Mouse (Mus musculus) neural tube, embryonic 14.5 days (tissue): ENCODE data around the gene Cox10. TPM values are rescaled to one million over a fixed set of nuclear protein-coding genes. Genes with fewer than 3 reads are reported as not detected.

Experiments
- ATAC-seq: fragments of 200-750 bp; cut with Nextera tagmentation; 2 replicates; pipeline ENCODE4 v1.8.0; 2017; ENCODE audit warnings: low read depth, mild to moderate bottlenecking, moderate TSS enrichment, moderate library complexity
- H3K27ac ChIP-seq: fragments of 300-500 bp; sonication (generic); 2 replicates; pipeline ENCODE4 v1.5.1; 2014; ENCODE audit warnings: low read depth, mild to moderate bottlenecking, control low read depth, low read length, moderate library complexity, mixed read lengths
- H3K27me3 ChIP-seq: fragments of 300-500 bp; sonication (generic); 2 replicates; pipeline ENCODE4 v1.6.1; 2014; ENCODE audit warnings: low read length; ENCODE audit not compliant: control insufficient read depth, insufficient read depth
- H3K36me3 ChIP-seq: fragments of 300-500 bp; sonication (generic); 2 replicates; pipeline ENCODE4 v1.6.1; 2014; ENCODE audit warnings: low read length, mixed read lengths; ENCODE audit not compliant: control insufficient read depth, insufficient read depth
- H3K4me1 ChIP-seq: fragments of 300-500 bp; sonication (generic); 2 replicates; pipeline ENCODE4 v1.6.1; 2014; ENCODE audit warnings: low read length; ENCODE audit not compliant: control insufficient read depth, insufficient read depth
- H3K4me2 ChIP-seq: fragments of 300-500 bp; sonication (generic); 2 replicates; pipeline ENCODE4 v1.6.1; 2014; ENCODE audit warnings: mild to moderate bottlenecking, low read depth, low read length, control low read depth
- H3K4me3 ChIP-seq: fragments of 300-500 bp; sonication (generic); 2 replicates; pipeline ENCODE4 v1.5.1; 2014; ENCODE audit warnings: low read depth, low read length, control low read depth, mixed read lengths
- H3K9ac ChIP-seq: fragments of 300-500 bp; sonication (generic); replicated peaks from 2 replicates; pipeline ENCODE4 v1.6.1; 2014; ENCODE audit warnings: low read depth, mild to moderate bottlenecking, control low read depth, low read length, mixed read lengths
- H3K9me3 ChIP-seq: fragments of 300-500 bp; sonication (generic); 2 replicates; pipeline ENCODE4 v1.6.1; 2016; ENCODE audit warnings: low read length; ENCODE audit not compliant: control insufficient read depth
- WGBS: fragments of 180-500 bp; shearing (Covaris S2); extraction: QIAGEN DNeasy Blood & Tissue Kit; methylation state at CpG from one replicate; pipeline ENCODE4 v1.1.7; 2014; 5-methylcytosine and 5-hydroxymethylcytosine counted together
- polyA plus RNA-seq: library from polyadenylated mRNA; unstranded; fragments of >200 nt; fragmentation: Nextera tagmentation; extraction: Ambion mirVana; gene quantifications from 2 replicates; pipeline ENCODE4 v1.2.1, GENCODE M21; 2014

Gene Cox10
- polyA plus RNA-seq, 1 experiment from 2014 or later = 29.0 TPM

DNA sequence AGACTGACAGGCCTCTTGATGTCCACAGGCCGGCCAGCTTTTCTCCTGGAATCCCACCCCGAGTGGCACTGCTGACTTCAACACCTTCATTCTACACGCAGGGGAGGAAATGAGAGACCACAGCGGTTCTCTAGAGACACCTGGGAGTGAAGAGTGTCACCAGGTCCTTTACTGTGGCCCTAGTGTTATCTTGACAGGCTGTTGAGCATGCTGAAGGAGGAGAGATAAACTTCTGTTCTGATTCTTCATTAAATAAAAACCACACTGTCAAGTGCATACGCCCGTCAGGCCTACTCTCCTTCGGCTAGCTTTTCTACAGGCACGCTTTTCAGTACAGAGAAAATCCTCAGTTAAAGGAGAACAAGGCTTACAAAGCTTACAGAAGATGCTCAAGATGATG is 60.0 kb downstream of the Cox10 start:
- ATAC-seq = no peak
- H3K9ac ChIP-seq = no peak overlapping the region
- no peaks in the 10 kb centered on the region for H3K27me3 ChIP-seq
- 95% methylated on average over 8 of the region's 8 CpGs for WGBS
- no peaks in the 10 kb centered on the region for H3K9me3 ChIP-seq
- no peaks in the 10 kb centered on the region for H3K36me3 ChIP-seq
- H3K4me1 ChIP-seq = peaks cover 26% of the 10 kb centered on the region
- H3K4me2 ChIP-seq = no peak overlapping the region
- no peak overlapping the region for H3K27ac ChIP-seq
- no peak overlapping the region for H3K4me3 ChIP-seq

DNA sequence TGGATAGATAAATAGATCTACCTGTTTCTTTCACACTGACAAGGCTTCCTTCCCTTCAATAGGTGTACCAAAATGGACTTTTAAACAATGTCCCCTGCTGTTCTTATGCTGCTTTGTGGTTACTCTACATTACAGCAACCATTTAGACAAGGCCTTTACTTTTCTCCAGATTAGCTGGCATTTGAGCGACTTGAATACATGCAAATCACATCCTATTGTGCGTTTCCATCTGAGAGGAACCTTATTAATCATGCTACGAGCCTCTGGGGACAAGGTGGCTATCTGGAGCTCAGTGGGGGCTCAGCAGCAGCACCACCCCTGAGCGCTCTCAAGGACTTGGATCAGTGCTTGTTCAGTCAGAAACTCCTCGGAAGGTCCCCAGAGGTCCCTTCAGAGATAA is 61.1 kb downstream of the Cox10 start:
- H3K4me1 ChIP-seq = peaks cover 15% of the 10 kb centered on the region; the same call in 1 of the 2 replicates
- H3K36me3 ChIP-seq = no peaks in the 10 kb centered on the region
- no peaks in the 10 kb centered on the region for H3K27me3 ChIP-seq
- no peak overlapping the region for H3K4me2 ChIP-seq
- ATAC-seq = no peak
- H3K9me3 ChIP-seq = no peaks in the 10 kb centered on the region
- H3K9ac ChIP-seq = no peak overlapping the region
- H3K4me3 ChIP-seq = no peak overlapping the region
- 26% methylated on average over 5 of the region's 5 CpGs for WGBS
- H3K27ac ChIP-seq = no peak overlapping the region

DNA sequence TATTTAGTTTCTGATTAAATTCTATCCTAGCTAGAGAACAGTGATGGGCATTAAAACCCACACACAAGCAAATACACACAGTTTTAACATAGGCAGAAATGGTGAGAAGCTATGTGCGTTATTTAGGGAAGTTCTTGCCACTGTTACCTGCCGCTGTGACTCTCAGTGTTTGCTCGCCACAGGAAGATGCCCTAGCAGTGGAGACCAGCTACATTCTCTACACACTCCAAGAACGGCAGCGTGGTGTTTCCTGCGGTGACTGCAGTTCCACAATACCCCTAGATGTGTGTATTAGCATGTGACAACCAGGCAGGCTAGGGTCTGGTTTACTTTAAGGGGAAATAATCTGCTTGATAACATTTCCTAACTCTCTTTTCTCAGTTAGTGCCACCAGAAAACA is 64.0 kb downstream of the Cox10 start:
- Histone ChIP-seq H3K4me2 (no peak overlapping the region), H3K27ac (no peak overlapping the region), H3K9ac (no peak overlapping the region), H3K27me3 (no peaks in the 10 kb centered on the region), H3K9me3 (no peaks in the 10 kb centered on the region), H3K4me3 (no peak overlapping the region), H3K36me3 (no peaks in the 10 kb centered on the region), H3K4me1 (0 out of 2 replicates have a peak, but pooled peaks cover 9% of the 10 kb centered on the region)
- 85% methylated on average over 6 of the region's 6 CpGs for WGBS
- ATAC-seq = no peak

DNA sequence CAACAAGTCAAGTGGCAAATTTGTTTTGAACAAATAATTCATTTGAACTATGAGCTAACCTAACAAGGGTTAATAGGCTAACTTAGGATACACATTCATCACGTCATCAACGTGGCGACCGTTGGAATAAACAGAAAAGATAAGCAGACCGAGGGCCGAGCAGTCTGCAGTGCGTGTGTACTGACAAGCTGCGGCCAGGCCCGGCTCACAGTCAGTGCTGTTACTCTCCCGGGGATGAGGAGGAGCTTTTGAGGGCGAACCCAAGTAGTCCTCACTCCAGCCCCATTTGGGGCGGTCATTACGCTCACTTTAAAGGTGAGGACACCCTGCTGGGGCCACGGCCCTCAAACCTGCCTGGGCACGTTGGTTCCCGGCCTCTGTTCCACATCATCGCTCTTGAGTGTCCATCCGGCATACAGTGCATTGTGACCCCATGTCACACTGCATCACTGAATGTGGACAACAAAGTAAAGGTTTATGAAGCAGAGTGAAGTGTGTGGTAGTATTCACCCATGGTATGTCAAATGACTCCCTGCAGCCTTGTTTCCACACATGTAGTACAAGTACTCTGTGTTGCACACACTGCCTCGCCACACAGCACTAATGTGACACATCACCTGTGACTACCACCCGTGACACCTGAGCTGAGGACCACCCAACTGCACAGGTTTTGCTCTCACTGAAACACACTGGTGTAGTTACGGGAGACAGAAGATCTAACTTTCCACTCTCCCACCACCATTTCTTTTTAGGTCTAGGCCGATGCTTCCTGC is 68.4 kb downstream of the Cox10 start:
- no peak for ATAC-seq

DNA sequence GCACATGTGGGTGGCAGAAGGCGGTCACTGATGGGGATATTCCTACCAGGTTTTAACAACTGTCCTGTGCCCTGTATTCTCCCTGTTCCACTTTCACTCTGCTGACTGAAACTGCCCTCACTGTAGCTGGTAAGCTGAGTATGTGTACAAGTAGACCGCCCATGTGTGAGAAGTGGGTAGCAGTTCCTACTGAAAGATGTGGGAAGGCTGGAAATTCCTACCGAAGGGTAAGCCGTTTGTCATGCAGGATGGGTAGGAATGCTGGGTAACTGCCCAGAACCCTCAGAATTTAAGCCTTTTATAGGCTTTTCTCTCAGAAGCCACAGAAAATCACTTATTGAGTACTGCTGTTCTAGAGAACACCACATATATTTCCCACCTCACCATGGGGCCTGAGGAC is 75.1 kb downstream of the Cox10 start:
- no peaks in the 10 kb centered on the region for H3K36me3 ChIP-seq
- H3K27me3 ChIP-seq = no peaks in the 10 kb centered on the region
- no peak overlapping the region for H3K4me2 ChIP-seq
- H3K27ac ChIP-seq = no peak overlapping the region
- 95% methylated on average over 4 of the region's 4 CpGs for WGBS
- no peaks in the 10 kb centered on the region for H3K9me3 ChIP-seq
- no peak overlapping the region for H3K4me3 ChIP-seq
- ATAC-seq = no peak
- H3K9ac ChIP-seq = no peak overlapping the region
- H3K4me1 ChIP-seq = peaks cover 5% of the 10 kb centered on the region; the same call in 1 of the 2 replicates

More for the DNA sequence above, 68.4 kb downstream of the Cox10 start:
- WGBS = 50% methylated on average over 22 of the region's 22 CpGs
- H3K27ac ChIP-seq = no peak overlapping the region
- H3K36me3 ChIP-seq = no peaks in the 10 kb centered on the region
- no peaks in the 10 kb centered on the region for H3K9me3 ChIP-seq
- no peaks in the 10 kb centered on the region for H3K27me3 ChIP-seq
- no peak overlapping the region for H3K4me3 ChIP-seq
- no peak overlapping the region for H3K4me2 ChIP-seq
- 0 out of 2 replicates have a peak, but pooled peaks cover 5% of the 10 kb centered on the region for H3K4me1 ChIP-seq
- no peak overlapping the region for H3K9ac ChIP-seq

DNA sequence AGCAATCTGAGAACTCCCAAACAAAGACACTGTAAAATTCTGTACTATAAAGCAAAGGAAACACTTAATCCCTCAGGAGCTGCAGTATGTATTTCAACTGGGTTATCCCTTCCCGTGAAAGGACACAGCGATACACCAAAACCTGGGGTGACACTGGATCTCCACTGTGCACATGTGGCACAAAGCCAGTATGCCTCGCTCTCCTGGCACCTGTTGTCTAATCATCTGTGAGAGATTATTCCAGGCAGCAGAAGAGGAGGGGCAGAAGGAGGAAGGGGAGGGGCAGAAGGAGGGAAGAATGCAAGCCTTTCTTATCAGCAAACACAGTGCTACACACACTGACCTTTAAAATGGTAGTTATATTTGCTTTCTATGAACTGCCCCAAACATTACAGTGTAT is 75.8 kb downstream of the Cox10 start:
- WGBS = 61% methylated on average over 3 of the region's 3 CpGs
- Histone ChIP-seq H3K9me3 (no peaks in the 10 kb centered on the region), H3K27ac (no peak overlapping the region), H3K4me3 (no peak overlapping the region), H3K4me2 (no peak overlapping the region), H3K9ac (no peak overlapping the region), H3K36me3 (no peaks in the 10 kb centered on the region), H3K27me3 (no peaks in the 10 kb centered on the region), H3K4me1 (peaks cover 5% of the 10 kb centered on the region; the same call in 1 of the 2 replicates)
- ATAC-seq = no peak

DNA sequence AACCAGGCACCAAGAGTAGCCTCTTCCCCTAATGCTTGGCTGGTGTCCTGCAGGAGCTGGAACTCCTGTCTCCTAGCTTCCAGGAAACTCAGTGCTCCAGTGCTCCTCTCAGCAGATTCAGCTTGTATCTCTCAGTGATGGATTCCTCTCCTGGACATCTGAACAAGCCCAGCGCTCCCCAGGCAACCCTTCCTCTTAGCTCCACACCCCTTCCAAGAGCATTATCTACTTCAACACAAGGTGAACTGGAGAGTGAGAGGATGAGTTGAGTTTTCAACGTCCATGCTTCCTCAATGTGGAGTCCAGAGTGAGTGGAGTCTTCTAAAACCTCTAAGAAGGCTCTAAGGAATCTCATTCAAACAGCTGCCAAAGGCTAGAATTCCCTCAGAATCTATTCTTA is 76.6 kb downstream of the Cox10 start:
- ATAC-seq = no peak
- no peak overlapping the region for H3K4me3 ChIP-seq
- WGBS = 96% methylated on average over 2 of the region's 2 CpGs
- no peaks in the 10 kb centered on the region for H3K36me3 ChIP-seq
- H3K9ac ChIP-seq = no peak overlapping the region
- H3K4me2 ChIP-seq = no peak overlapping the region
- no peaks in the 10 kb centered on the region for H3K9me3 ChIP-seq
- H3K4me1 ChIP-seq = peaks cover 5% of the 10 kb centered on the region; the same call in 1 of the 2 replicates
- no peak overlapping the region for H3K27ac ChIP-seq
- no peaks in the 10 kb centered on the region for H3K27me3 ChIP-seq

DNA sequence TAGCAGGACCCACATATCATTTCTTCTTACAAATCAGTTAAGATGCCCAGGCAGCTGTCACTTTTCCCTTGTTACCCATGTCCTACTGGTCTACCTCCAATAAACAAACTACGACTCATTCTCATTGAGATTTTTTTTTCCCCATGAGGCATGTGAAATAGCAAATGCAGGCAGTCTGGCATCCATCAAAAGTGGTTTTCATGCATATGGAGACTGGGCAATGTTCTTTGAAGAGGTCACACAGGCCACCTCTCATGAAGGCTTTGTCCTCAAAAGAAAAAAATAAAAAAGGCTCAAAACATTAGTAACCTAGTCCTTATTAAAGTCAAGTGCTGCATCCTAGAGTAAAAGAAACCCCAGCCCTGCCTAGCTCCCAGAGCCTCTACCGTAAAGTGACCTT is 78.2 kb downstream of the Cox10 start:
- Histone ChIP-seq H3K27me3 (no peaks in the 10 kb centered on the region), H3K9me3 (no peaks in the 10 kb centered on the region), H3K4me2 (no peak overlapping the region), H3K36me3 (no peaks in the 10 kb centered on the region), H3K27ac (no peak overlapping the region), H3K9ac (no peak overlapping the region), H3K4me1 (peaks cover 5% of the 10 kb centered on the region; the same call in 1 of the 2 replicates), H3K4me3 (no peak overlapping the region)
- WGBS = 79% methylated on average over 2 of the region's 2 CpGs
- no peak for ATAC-seq

DNA sequence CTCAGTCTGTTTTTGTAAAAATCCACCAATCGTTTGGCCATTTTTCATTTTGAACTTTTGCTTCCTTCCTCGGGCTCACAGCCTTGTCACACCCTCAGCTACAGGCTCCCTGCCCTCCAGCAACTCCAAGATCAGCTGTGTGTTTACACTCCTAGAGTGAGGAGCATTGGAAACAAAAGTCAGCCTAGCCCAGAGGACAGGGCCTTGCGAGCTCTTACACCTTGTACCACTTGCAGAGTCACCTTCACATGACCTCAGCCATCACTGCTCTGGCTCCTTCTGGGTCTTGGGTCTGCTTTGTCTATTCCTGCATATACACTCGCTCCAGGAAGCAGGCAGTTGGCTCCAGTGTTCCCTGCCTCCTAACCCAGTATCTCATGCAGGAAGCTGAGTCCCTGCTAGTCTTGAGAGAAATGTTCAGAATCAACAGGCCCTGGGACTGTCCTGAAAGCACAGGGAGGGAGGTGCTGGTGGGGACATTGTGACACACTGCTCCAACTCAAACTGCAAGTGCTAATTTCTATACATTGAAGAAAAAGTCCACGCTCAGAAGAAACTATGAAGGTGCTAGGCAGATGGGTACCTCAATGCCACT is 79.0 kb downstream of the Cox10 start:
- Histone ChIP-seq H3K27me3 (no peaks in the 10 kb centered on the region), H3K9ac (no peak overlapping the region), H3K4me1 (peaks cover 5% of the 10 kb centered on the region; the same call in 1 of the 2 replicates), H3K4me2 (no peak overlapping the region), H3K36me3 (no peaks in the 10 kb centered on the region), H3K27ac (no peak overlapping the region), H3K4me3 (no peak overlapping the region), H3K9me3 (no peaks in the 10 kb centered on the region)
- ATAC-seq = no peak
- WGBS = 75% methylated on average over 5 of the region's 5 CpGs
